Mouse (Mus musculus): Measurements from ENCODE around the gene Dbt. TPM values are rescaled to one million over a fixed set of nuclear protein-coding genes. Genes with fewer than 3 reads are reported as not detected.
"Not testable (repeated sequence)": the region's sequence is repeated elsewhere in the genome, so short reads cannot be mapped to it uniquely, and the experiment has no call there.

The Dbt gene
- polyA plus RNA-seq, 1 experiment from 2014 or later = 20.2 TPM

GRCm38 (mm10) chr3:116542532-116542931, 29.7 kb downstream of the Dbt start:
- Histone ChIP-seq H3K9ac (no peak overlapping the region), H3K27ac (replicated peaks) (peak overlapping the region; percentile 46), H3K36me3 (peaks cover 80% of the 10 kb centered on the region), H3K4me3 (no peak overlapping the region), H3K9me3 (no peaks in the 10 kb centered on the region), H3K27me3 (replicated peaks) (peaks cover 18% of the 10 kb centered on the region), H3K4me2 (no peak overlapping the region), H3K4me1 (peaks cover 15% of the 10 kb centered on the region)
- ATAC-seq (ENCODE audit: extremely low read depth, insufficient number of reproducible peaks, low FRiP score, low TSS enrichment) = no peak
- 48% methylated on average over 3 of the region's 3 CpGs for WGBS

- no peaks in the 10 kb centered on the region for H3K27me3 ChIP-seq (replicated peaks)
- H3K4me3 ChIP-seq = no peak overlapping the region
- no peak overlapping the region for H3K9ac ChIP-seq
- H3K9me3 ChIP-seq = no peaks in the 10 kb centered on the region
- H3K27ac ChIP-seq (replicated peaks) = no peak overlapping the region
- H3K4me2 ChIP-seq = no peak overlapping the region
- ATAC-seq (ENCODE audit: extremely low read depth, insufficient number of reproducible peaks, low FRiP score, low TSS enrichment) = no peak
- peaks cover 79% of the 10 kb centered on the region for H3K36me3 ChIP-seq
- 89% methylated on average over 5 of the region's 5 CpGs for WGBS
- H3K4me1 ChIP-seq = 0 out of 2 replicates have a peak, but pooled peaks cover 2% of the 10 kb centered on the region
These were observed 34.6 kb downstream of the Dbt start for GRCm38 (mm10) chr3:116547430-116547829.

GRCm38 (mm10) chr3:116551362-116551761, 38.5 kb downstream of the Dbt start:
- no peak for ATAC-seq (ENCODE audit: extremely low read depth, insufficient number of reproducible peaks, low FRiP score, low TSS enrichment)
- Histone ChIP-seq H3K4me2 (no peak overlapping the region), H3K9me3 (no peaks in the 10 kb centered on the region), H3K4me1 (no peaks in the 10 kb centered on the region), H3K9ac (no peak overlapping the region), H3K36me3 (peaks cover 50% of the 10 kb centered on the region), H3K4me3 (no peak overlapping the region), H3K27me3 (replicated peaks) (no peaks in the 10 kb centered on the region), H3K27ac (replicated peaks) (no peak overlapping the region)
- WGBS = 79% methylated on average over 5 of the region's 5 CpGs

- H3K36me3 ChIP-seq = peaks cover 15% of the 10 kb centered on the region
- ATAC-seq (ENCODE audit: extremely low read depth, insufficient number of reproducible peaks, low FRiP score, low TSS enrichment); H3K4me3 ChIP-seq; H3K9ac ChIP-seq; H3K9me3 ChIP-seq; H3K4me2 ChIP-seq; H3K27me3 ChIP-seq (replicated peaks): not testable (repeated sequence)
- peaks cover 19% of the 10 kb centered on the region for H3K4me1 ChIP-seq
- 96% methylated on average over 14 of the region's 14 CpGs for WGBS
- H3K27ac ChIP-seq (replicated peaks) = peak overlapping the region; percentile 97
These were observed 48.4 kb downstream of the Dbt start for GRCm38 (mm10) chr3:116561315-116561714.

GRCm38 (mm10) chr3:116562408-116563094, 49.7 kb downstream of the Dbt start, which contains the start of gene Lrrc39:
Gene Lrrc39, plus strand, starts transcription at chr3:116562973.
- H3K9me3 ChIP-seq = peaks cover 7% of the 10 kb centered on the region
- H3K27ac ChIP-seq (replicated peaks) = peak within 1 kb of the TSS; percentile 97
- H3K36me3 ChIP-seq = peaks cover 27% of the 10 kb centered on the region
- 12% methylated on average over 7 of the region's 7 CpGs for WGBS
- H3K4me1 ChIP-seq = peaks cover 19% of the 10 kb centered on the region
- peak within 1 kb of the TSS; percentile 82 for H3K9ac ChIP-seq
- H3K27me3 ChIP-seq (replicated peaks) = no peaks in the 10 kb centered on the region
- ATAC-seq (ENCODE audit: extremely low read depth, insufficient number of reproducible peaks, low FRiP score, low TSS enrichment) = peak; percentile 88
- peak within 1 kb of the TSS; percentile 62 for H3K4me2 ChIP-seq
- peak within 1 kb of the TSS; percentile 57 for H3K4me3 ChIP-seq

- H3K4me3 ChIP-seq = peak overlapping the region; percentile 57
These were observed 50.2 kb downstream of the Dbt start for GRCm38 (mm10) chr3:116563095-116563492.

GRCm38 (mm10) chr3:116570628-116571027, 57.8 kb downstream of the Dbt start:
- Histone ChIP-seq H3K4me3 (no peak overlapping the region), H3K27me3 (replicated peaks) (no peaks in the 10 kb centered on the region), H3K4me1 (no peaks in the 10 kb centered on the region), H3K9me3 (peaks cover 7% of the 10 kb centered on the region), H3K4me2 (no peak overlapping the region), H3K9ac (no peak overlapping the region), H3K36me3 (peaks cover 72% of the 10 kb centered on the region), H3K27ac (replicated peaks) (no peak overlapping the region)
- ATAC-seq (ENCODE audit: extremely low read depth, insufficient number of reproducible peaks, low FRiP score, low TSS enrichment) = no peak
- 58% methylated on average over 2 of the region's 2 CpGs for WGBS

More at GRCm38 (mm10) chr3:116563095-116563492, 50.2 kb downstream of the Dbt start:
- ATAC-seq (ENCODE audit: extremely low read depth, insufficient number of reproducible peaks, low FRiP score, low TSS enrichment) = no peak
- Histone ChIP-seq H3K9ac (peak overlapping the region; percentile 82), H3K27me3 (replicated peaks) (no peaks in the 10 kb centered on the region), H3K27ac (replicated peaks) (peak overlapping the region; percentile 97), H3K4me2 (peak overlapping the region; percentile 62), H3K9me3 (peaks cover 7% of the 10 kb centered on the region), H3K36me3 (peaks cover 32% of the 10 kb centered on the region), H3K4me1 (peaks cover 19% of the 10 kb centered on the region)
- 13% methylated on average over 7 of the region's 7 CpGs for WGBS

- no peak for ATAC-seq (ENCODE audit: extremely low read depth, insufficient number of reproducible peaks, low FRiP score, low TSS enrichment)
- no peak overlapping the region for H3K4me2 ChIP-seq
- H3K4me1 ChIP-seq = no peaks in the 10 kb centered on the region
- H3K4me3 ChIP-seq = no peak overlapping the region
- 52% methylated on average over 3 of the region's 3 CpGs for WGBS
- H3K27ac ChIP-seq (replicated peaks) = no peak overlapping the region
- H3K9ac ChIP-seq = no peak overlapping the region
- no peaks in the 10 kb centered on the region for H3K27me3 ChIP-seq (replicated peaks)
- peaks cover 76% of the 10 kb centered on the region for H3K36me3 ChIP-seq
- no peaks in the 10 kb centered on the region for H3K9me3 ChIP-seq
These were observed 64.4 kb downstream of the Dbt start for GRCm38 (mm10) chr3:116577286-116577685.

GRCm38 (mm10) chr3:116582201-116582600, 69.3 kb downstream of the Dbt start:
- Histone ChIP-seq H3K4me1 (no peaks in the 10 kb centered on the region), H3K27me3 (replicated peaks) (no peaks in the 10 kb centered on the region)
- 78% methylated on average over 9 of the region's 9 CpGs for WGBS

GRCm38 (mm10) chr3:116594076-116594727, 81.3 kb downstream of the Dbt start:
- Histone ChIP-seq H3K4me1 (peaks cover 19% of the 10 kb centered on the region), H3K27ac (replicated peaks) (peak overlapping the region; percentile 89), H3K4me3 (peak overlapping the region; percentile 88), H3K9ac (peak overlapping the region; percentile 85), H3K9me3 (no peaks in the 10 kb centered on the region), H3K27me3 (replicated peaks) (no peaks in the 10 kb centered on the region), H3K4me2 (peak overlapping the region; percentile 84), H3K36me3 (peaks cover 27% of the 10 kb centered on the region)
- WGBS = 2% methylated on average over 22 of the region's 22 CpGs
- peak; percentile 12; the same call in 1 of the 2 replicates for ATAC-seq (ENCODE audit: extremely low read depth, insufficient number of reproducible peaks, low FRiP score, low TSS enrichment)

More at GRCm38 (mm10) chr3:116582201-116582600, 69.3 kb downstream of the Dbt start:
- no peak overlapping the region for H3K4me3 ChIP-seq
- ATAC-seq (ENCODE audit: extremely low read depth, insufficient number of reproducible peaks, low FRiP score, low TSS enrichment) = no peak
- peaks cover 93% of the 10 kb centered on the region for H3K36me3 ChIP-seq
- H3K9me3 ChIP-seq = no peaks in the 10 kb centered on the region
- no peak overlapping the region for H3K4me2 ChIP-seq
- no peak overlapping the region for H3K9ac ChIP-seq
- H3K27ac ChIP-seq (replicated peaks) = no peak overlapping the region

- Histone ChIP-seq H3K36me3 (peaks cover 20% of the 10 kb centered on the region), H3K4me2 (peak within 1 kb of the TSS; percentile 84), H3K27me3 (replicated peaks) (no peaks in the 10 kb centered on the region), H3K4me3 (peak within 1 kb of the TSS; percentile 88), H3K4me1 (peaks cover 19% of the 10 kb centered on the region), H3K9me3 (no peaks in the 10 kb centered on the region), H3K27ac (replicated peaks) (peak within 1 kb of the TSS; percentile 89), H3K9ac (peak within 1 kb of the TSS; percentile 85)
- under 1% methylated on average over 65 of the region's 65 CpGs for WGBS
- ATAC-seq (ENCODE audit: extremely low read depth, insufficient number of reproducible peaks, low FRiP score, low TSS enrichment) = peak; percentile 91
These were observed 82.1 kb downstream of the Dbt start, which contains the start of gene Sass6 for GRCm38 (mm10) chr3:116594728-116595602. Gene Sass6, plus strand, starts transcription at chr3:116594982.

Measured in heart, embryonic 13.5 days (tissue).